Mouse (Mus musculus) forebrain, embryonic 15.5 days (tissue): ENCODE results near the gene Zic4. TPM values are rescaled to one million over a fixed set of nuclear protein-coding genes. Genes with fewer than 3 reads are reported as not detected.

Source experiments
- polyA plus RNA-seq: library from polyadenylated mRNA; unstranded; fragments of >200 nt; fragmentation: Nextera tagmentation; extraction: Ambion mirVana; gene quantifications from 2 replicates; pipeline ENCODE4 v1.2.1, GENCODE M21; 2015

Zic4 gene
- polyA plus RNA-seq, 1 experiment from 2014 or later: 55.0 TPM

Other genes starting within 250 kb of the Zic4 start
- gene Zic1, start 3.4 kb downstream of the Zic4 start, polyA plus RNA-seq: 9.6 and 9.8 TPM in 2 replicates